Mouse (Mus musculus) kidney, adult 8-10 months (tissue): ENCODE results near the gene Rangrf.
"Not testable (repeated sequence)": the region's sequence is repeated elsewhere in the genome, so short reads cannot be mapped to it uniquely, and the experiment has no call there.

ENCODE experiments used
- DNase-seq, 2 experiments: peaks; one replicate each; pipeline ENCODE4 v3.0.0; 2022

Rangrf gene

DNA sequence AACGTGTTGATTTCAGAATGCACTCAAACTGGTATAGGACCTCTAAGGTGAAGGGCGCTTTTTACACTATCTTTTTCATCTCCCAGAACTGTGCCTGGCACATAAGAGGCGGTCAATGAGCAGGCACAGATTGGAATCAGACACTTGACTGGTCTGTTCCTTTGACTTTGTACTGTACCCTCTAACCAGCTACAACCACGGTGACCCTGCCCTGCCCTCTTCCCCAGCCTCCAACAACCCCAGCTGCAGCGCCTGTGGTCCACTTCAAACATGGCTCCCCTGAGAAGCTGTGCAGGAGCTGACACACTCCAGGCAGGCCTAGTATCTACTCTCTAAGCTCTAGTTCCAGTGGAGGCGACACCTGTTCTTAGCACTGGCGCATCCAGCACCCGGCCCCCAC lies 32.3 kb downstream of the Rangrf start:
- peak; percentile 65 for DNase-seq

DNA sequence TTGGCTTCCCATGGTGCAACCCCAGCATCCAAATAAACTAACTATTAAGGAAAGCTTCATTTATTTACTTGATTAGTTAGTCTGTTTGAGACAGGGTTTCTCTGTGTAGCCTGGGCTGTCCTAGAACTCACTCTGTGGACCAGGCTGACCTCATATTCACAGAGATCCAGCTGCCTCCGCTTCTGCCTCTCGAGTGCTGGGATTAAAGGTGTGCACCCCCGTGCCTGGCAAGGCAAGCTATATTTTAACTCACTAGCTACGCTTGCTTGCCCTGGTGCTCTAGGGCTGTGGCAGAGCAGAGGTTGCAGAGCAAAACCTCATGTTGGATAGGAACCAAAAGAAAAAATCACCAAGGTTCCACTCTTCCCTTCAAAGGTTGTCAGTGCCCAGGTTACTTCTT lies 34.5 kb downstream of the Rangrf start:
- DNase-seq: peak; percentile 86 to 90

DNA sequence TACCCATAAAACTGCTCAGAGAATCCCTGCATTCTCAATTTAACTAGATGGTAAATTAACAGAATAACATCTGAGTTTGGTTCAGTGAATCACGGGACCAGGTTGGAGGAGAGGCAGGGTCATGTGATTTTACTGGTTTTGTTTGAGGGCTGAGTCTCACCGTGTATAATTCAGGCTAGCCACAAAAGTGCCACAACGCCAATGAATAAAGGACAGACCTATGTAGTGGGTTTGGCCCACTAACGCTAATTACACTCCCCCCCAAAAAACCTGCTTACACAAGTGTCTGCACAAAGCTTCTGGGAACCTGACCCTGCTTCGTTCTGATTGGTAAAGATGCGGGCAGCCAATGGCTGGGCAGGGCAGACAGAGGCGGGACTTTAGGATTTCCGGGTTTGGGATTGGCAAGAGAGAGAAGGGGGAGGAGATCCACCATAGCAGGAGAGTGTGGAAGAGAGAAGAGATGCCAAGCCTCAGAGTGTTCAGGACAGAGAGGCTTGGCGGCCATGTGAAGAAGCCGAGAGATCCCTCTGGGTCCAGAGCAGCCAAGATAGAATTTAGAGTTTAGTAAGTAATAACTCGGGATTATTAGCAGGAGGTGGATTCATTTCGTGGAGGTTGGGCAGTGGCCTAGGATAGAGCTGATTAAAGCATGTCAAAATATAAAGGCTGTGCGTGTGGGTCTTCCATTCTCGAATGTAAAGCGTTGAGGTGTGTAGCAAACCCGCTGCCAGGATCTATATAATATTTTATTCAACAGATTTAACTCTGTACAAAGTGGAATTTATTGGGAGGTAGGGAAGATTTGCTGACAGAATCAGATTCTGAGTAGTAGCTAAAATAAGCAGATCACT lies 35.3 kb downstream of the Rangrf start:
- peak; percentile 93 to 95 for DNase-seq

GRCm38 (mm10) chr11:68936951-68937350 lies 38.0 kb downstream of the Rangrf start:
- DNase-seq: not testable (repeated sequence)

GRCm38 (mm10) chr11:68933885-68934507 lies 41.0 kb downstream of the Rangrf start:
- DNase-seq: no peak

DNA sequence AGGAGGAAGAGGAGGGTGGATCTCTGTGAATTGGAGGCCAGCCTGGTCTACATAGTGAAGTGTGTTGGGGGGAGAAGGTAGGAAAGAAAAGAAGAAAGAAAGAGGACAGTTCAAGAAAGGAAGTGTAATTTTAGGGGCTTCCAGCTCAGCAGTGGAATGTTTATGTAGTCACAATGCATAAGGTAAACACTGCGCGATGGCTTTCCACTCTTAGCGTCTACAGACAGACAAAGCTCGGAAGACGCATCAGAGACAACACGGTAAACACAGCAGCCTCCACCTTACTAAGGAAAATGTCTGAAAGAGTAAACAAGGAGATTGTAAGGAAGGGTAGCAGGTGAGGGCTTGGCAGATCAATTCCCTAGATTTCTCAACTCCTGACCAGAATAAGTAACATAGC lies 45.0 kb downstream of the Rangrf start:
- no peak for DNase-seq

DNA sequence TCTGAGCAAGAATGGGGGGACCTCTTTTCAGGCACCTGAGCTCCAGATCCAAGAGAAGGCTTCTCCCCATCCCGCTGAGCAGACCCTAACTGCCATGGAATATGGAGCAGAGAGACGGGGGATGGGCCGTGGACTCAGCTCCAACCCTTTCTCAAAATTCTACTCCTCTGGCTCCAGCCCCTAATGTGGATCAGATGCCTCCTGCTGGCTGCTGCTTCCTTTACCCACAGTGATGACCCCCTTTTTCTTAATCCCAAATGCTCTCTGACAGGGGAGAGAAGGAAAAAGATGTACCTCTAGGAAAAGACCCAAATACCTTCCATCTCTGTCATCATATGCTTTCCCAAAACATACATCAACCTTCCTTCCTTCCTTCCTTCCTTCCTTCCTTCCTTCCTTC lies 48.0 kb downstream of the Rangrf start, which contains the start of gene Odf4:
Odf4 (minus strand) TSS at position 101 of the 400 bp plus-strand sequence.
- DNase-seq: no peak

DNA sequence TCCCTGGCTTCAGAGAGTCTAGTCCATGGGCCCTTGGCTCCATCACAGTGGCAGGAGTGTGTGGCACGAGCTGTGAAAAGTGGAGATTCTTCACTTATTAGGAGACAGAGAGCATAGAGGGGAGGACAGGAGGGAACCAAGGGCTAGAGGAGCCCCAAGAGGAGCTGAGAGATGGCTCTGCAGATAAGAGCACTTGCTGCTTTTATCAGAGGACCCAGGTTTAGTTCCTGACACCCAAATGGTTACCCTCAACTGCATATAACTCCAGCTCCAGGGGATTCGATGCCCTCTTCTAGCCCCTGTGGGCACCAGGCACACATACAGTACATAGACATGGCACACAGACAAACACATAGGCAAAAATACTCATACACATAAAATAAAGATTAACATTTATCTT lies 50.2 kb downstream of the Rangrf start:
- no peak for DNase-seq

- peak in 1 of 2 experiments; percentile 48 for DNase-seq
Measured at GRCm38 (mm10) chr11:68923191-68923590, 51.8 kb downstream of the Rangrf start.
